ENCODE assay signal across 20 mouse cellular contexts in the genomic region with DNA sequence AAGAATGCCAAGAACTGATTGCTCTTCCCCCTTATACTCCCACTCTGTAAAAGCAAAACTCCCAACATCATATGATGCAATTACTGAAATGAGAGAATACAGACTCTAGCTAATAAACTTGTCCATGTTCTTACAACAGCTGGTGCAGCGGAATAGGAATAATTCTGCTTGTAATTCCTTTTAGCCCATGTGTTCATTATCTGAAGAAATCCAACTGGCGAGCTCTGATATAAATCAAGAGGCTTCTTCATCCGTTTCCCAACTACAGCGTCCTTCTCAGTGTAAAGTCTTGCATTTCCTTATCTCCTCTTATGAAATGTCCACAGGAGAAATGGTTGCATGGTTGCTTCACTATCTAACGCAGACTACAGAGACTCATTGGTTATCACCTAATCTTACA. TPM values are rescaled to one million over a fixed set of nuclear protein-coding genes. Genes with fewer than 3 reads are reported as not detected.
"Had no signal": no experiment of that assay in that cellular context is flagged by ENCODE, and none has a peak within 500 bp of the region (broad histone marks: within the 10 kb centered on the region; RNA-seq: fewer than 3 reads in every experiment).

No protein-coding gene starts in this region.

- H3K36me3 ChIP-seq: limb, embryonic 10.5 days; limb, embryonic 13.5 days; liver, embryonic 12.5 days; liver, embryonic 15.5 days; lung, embryonic 15.5 days; midbrain, embryonic 12.5 days; midbrain, embryonic 15.5 days; neural tube, embryonic 12.5 days; neural tube, embryonic 15.5 days; stomach, embryonic 15.5 days had no signal

- H3K4me2 ChIP-seq: limb, embryonic 13.5 days; liver, embryonic 12.5 days; liver, embryonic 15.5 days; lung, embryonic 15.5 days; midbrain, embryonic 12.5 days; midbrain, embryonic 15.5 days; neural tube, embryonic 12.5 days; neural tube, embryonic 15.5 days; stomach, embryonic 15.5 days had no signal

- H3K4me1 ChIP-seq: limb, embryonic 10.5 days; limb, embryonic 13.5 days; liver, embryonic 12.5 days; liver, embryonic 15.5 days; lung, embryonic 15.5 days; midbrain, embryonic 12.5 days; midbrain, embryonic 15.5 days; stomach, embryonic 15.5 days had no signal

- DNase-seq: kidney, postnatal 25 days; liver; lung, adult 18-20 months; right cerebral cortex, adult 18-20 months; right cerebral cortex, postnatal 14 days; right cerebral cortex, postnatal 4 days; thymus, postnatal 25 days had no signal

- H3K9me3 ChIP-seq: limb, embryonic 10.5 days; liver, embryonic 12.5 days; liver, embryonic 15.5 days; lung, embryonic 15.5 days; midbrain, embryonic 12.5 days; midbrain, embryonic 15.5 days; neural tube, embryonic 12.5 days; neural tube, embryonic 15.5 days; stomach, embryonic 15.5 days had no signal

- ATAC-seq: intestine, postnatal 0 days; liver, embryonic 12.5 days; midbrain, embryonic 15.5 days had no signal

- H3K27ac ChIP-seq: limb, embryonic 10.5 days; limb, embryonic 13.5 days; liver, embryonic 12.5 days; liver, embryonic 15.5 days; lung, embryonic 15.5 days; macrophage; midbrain, embryonic 12.5 days; midbrain, embryonic 15.5 days; neural tube, embryonic 12.5 days; neural tube, embryonic 15.5 days; stomach, embryonic 15.5 days had no signal

- H3K9ac ChIP-seq: limb, embryonic 13.5 days; liver, embryonic 12.5 days; liver, embryonic 15.5 days; lung, embryonic 15.5 days; midbrain, embryonic 12.5 days; midbrain, embryonic 15.5 days; neural tube, embryonic 12.5 days; neural tube, embryonic 15.5 days; stomach, embryonic 15.5 days had no signal

- H3K27me3 ChIP-seq: limb, embryonic 13.5 days; liver, embryonic 12.5 days; liver, embryonic 15.5 days; lung, embryonic 15.5 days; midbrain, embryonic 12.5 days; midbrain, embryonic 15.5 days; neural tube, embryonic 12.5 days; neural tube, embryonic 15.5 days; stomach, embryonic 15.5 days had no signal

- H3K4me3 ChIP-seq: limb, embryonic 10.5 days; limb, embryonic 13.5 days; liver, embryonic 12.5 days; liver, embryonic 15.5 days; lung, embryonic 15.5 days; midbrain, embryonic 12.5 days; midbrain, embryonic 15.5 days; neural tube, embryonic 12.5 days; neural tube, embryonic 15.5 days; stomach, embryonic 15.5 days had no signal

RNA-seq across cellular contexts. Expression of a gene that starts 59.1 kb away (rescaled TPM):
- total RNA-seq: megakaryocyte, adult 5-6 weeks had no signal
- polyA plus RNA-seq: macrophage had no signal
